Mouse (Mus musculus) kidney, adult 2 months (tissue): Measurements from ENCODE around the gene Pnrc2.

Experiments used
- CTCF ChIP-seq: fragments of 200-500 bp; conservative IDR thresholded peaks from 2 replicates; pipeline ENCODE4 v1.5.1; 2011; ENCODE audit warnings: low read depth, mild to moderate bottlenecking, control low read depth, low read length, moderate library complexity, mixed read lengths; ENCODE audit not compliant: insufficient read depth, insufficient read length
- POLR2A ChIP-seq: fragments of 200-500 bp; IDR thresholded peaks from one replicate; pipeline ENCODE4 v1.6.1; 2011; ENCODE audit warnings: low read depth, low read length, control low read depth

- no peak for TF ChIP-seq POLR2A
- TF ChIP-seq CTCF = no peak
Observed at GRCm38 (mm10) chr4:135891539-135891938, 17.9 kb upstream of the Pnrc2 start.
